Mouse (Mus musculus) G1E (cell line): ENCODE results near the gene Msl1.

Experiments
- CTCF ChIP-seq: IDR thresholded peaks from 2 replicates; pipeline ENCODE4 v1.5.1; 2012; ENCODE audit warnings: low read depth, low read length, inconsistent platforms, mixed read lengths
- POLR2AphosphoS5 ChIP-seq: IDR thresholded peaks from 2 replicates; pipeline ENCODE4 v1.6.1; 2012; ENCODE audit warnings: low read depth, low read length, inconsistent platforms; ENCODE audit not compliant: insufficient replicate concordance
- TAL1 ChIP-seq: conservative IDR thresholded peaks from 2 replicates; pipeline ENCODE4 v1.6.1; 2012; ENCODE audit warnings: low read depth, low read length, inconsistent platforms, mixed read lengths

DNA sequence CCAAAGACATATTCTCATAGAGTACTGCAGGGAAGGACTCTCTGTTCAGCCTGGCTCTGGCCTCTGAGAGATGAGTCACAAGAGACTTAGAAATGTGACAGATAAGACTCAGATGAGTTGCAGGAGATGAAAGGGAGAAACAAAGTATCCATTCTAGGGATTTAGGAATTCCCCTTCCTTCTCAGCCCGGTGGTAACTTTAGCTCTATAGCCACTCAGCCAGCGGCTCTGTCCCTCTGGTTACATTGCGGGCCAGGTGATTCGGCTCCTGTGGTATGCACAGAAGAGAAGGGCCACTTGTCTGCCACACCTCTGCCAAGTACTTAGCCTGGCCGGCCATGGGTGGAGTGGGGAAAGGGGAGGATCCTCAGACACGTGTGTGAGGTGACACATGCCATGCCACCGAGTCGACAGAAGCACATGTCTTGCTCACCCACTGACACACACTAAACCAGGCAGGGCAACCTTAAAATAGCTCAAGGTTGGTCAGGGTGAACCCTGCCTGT is 22.6 kb upstream of the Msl1 start:
- TF ChIP-seq CTCF (no peak), TAL1 (no peak), POLR2AphosphoS5 (no peak)
